Mouse (Mus musculus) CH12.LX (cell line): ENCODE data around the gene Irf2bp2.

Experiments used
- CHD2 ChIP-seq: IDR thresholded peaks from 2 replicates; pipeline ENCODE4 v1.6.1; 2011; ENCODE audit warnings: low read length, improper control_type of control experiment
- CTCF ChIP-seq, 2 experiments: IDR thresholded peaks in 1 of 2; conservative IDR thresholded peaks in 1 of 2; 2 replicates each; pipeline ENCODE4 v1.5.1; 2011 to 2012; ENCODE audit warnings: low read depth in 2 of 2, low read length in 2 of 2, improper control_type of control experiment in 1 of 2, inconsistent platforms in 1 of 2, mild to moderate bottlenecking in 1 of 2, moderate library complexity in 1 of 2
- E2F4 ChIP-seq: IDR thresholded peaks from 2 replicates; pipeline ENCODE4 v1.6.1; 2011; ENCODE audit warnings: low read depth, low read length, improper control_type of control experiment; ENCODE audit not compliant: insufficient replicate concordance
- MAX ChIP-seq: IDR thresholded peaks from 2 replicates; pipeline ENCODE4 v1.6.1; 2011; ENCODE audit warnings: low read length, improper control_type of control experiment
- MXI1 ChIP-seq: IDR thresholded peaks from 2 replicates; pipeline ENCODE4 v1.6.1; 2011; ENCODE audit warnings: mild to moderate bottlenecking, low read depth, low read length, improper control_type of control experiment
- POLR2A ChIP-seq: IDR thresholded peaks from 2 replicates; pipeline ENCODE4 v1.6.1; 2011; ENCODE audit warnings: low read depth, mild to moderate bottlenecking, improper control_type of control experiment, low read length
- POLR2AphosphoS2 ChIP-seq: IDR thresholded peaks from 2 replicates; pipeline ENCODE4 v1.6.1; 2011; ENCODE audit warnings: low read depth, low read length, improper control_type of control experiment
- RAD21 ChIP-seq: IDR thresholded peaks from 2 replicates; pipeline ENCODE4 v1.6.1; 2011; ENCODE audit warnings: low read depth, mild to moderate bottlenecking, low read length, improper control_type of control experiment, moderate library complexity
- USF2 ChIP-seq: conservative IDR thresholded peaks from 2 replicates; pipeline ENCODE4 v1.6.1; 2011; ENCODE audit warnings: low read depth, low read length, improper control_type of control experiment

GRCm38 (mm10) chr8:126602641-126603040 is 8.9 kb upstream of the Irf2bp2 start:
- TF ChIP-seq MXI1 (no peak), RAD21 (no peak), CHD2 (no peak), POLR2A (no peak), E2F4 (no peak), POLR2AphosphoS2 (no peak), CTCF (conservative IDR thresholded peaks at IDR 0.05 in 1 of 2, IDR thresholded peaks at IDR 0.05 in 1 of 2; ENCODE audit: low read depth in 2 of 2, low read length in 2 of 2) (no peak), USF2 (no peak), MAX (no peak)
